Mouse (Mus musculus) G1E (cell line): ENCODE measurements at regions not wholly inside any gene's neighbourhood (a gene's known extent, or its start where the extent isn't known, plus 50 kb on each side); places are given as distances from the start of the nearest gene placed in this dataset.

Source experiments
- CTCF ChIP-seq: IDR thresholded peaks from 2 replicates; pipeline ENCODE4 v1.5.1; 2012; ENCODE audit warnings: low read depth, low read length, inconsistent platforms, mixed read lengths
- GATA1 ChIP-seq: IDR thresholded peaks from 2 replicates; pipeline ENCODE4 v1.6.1; 2012; ENCODE audit warnings: borderline replicate concordance, low read length, inconsistent platforms, mixed read lengths
- GATA2 ChIP-seq: IDR thresholded peaks from 2 replicates; pipeline ENCODE4 v1.6.1; 2012; ENCODE audit warnings: low read depth, low read length, inconsistent platforms, borderline replicate concordance
- POLR2AphosphoS5 ChIP-seq: IDR thresholded peaks from 2 replicates; pipeline ENCODE4 v1.6.1; 2012; ENCODE audit warnings: low read depth, low read length, inconsistent platforms; ENCODE audit not compliant: insufficient replicate concordance
- TAL1 ChIP-seq: conservative IDR thresholded peaks from 2 replicates; pipeline ENCODE4 v1.6.1; 2012; ENCODE audit warnings: low read depth, low read length, inconsistent platforms, mixed read lengths

GRCm38 (mm10) chr7:136807101-136807500 is 87.3 kb upstream of the Mgmt start:
- no peak for TF ChIP-seq CTCF
- TF ChIP-seq POLR2AphosphoS5 = no peak
- TF ChIP-seq TAL1 = no peak
- TF ChIP-seq GATA1 = no peak
- no peak for TF ChIP-seq GATA2
